Mouse (Mus musculus) megakaryocyte, embryonic 14.5 days (primary cell): ENCODE measurements around the gene Il17f.

Experiments used
- FLI1 ChIP-seq: IDR thresholded peaks from 2 replicates; pipeline ENCODE4 v1.6.1; 2012; ENCODE audit warnings: low read length, inconsistent platforms, mixed read lengths
- GATA1 ChIP-seq: IDR thresholded peaks from 3 replicates; pipeline ENCODE4 v1.6.1; 2012; ENCODE audit warnings: mixed read lengths, low read length, inconsistent platforms, borderline replicate concordance

DNA sequence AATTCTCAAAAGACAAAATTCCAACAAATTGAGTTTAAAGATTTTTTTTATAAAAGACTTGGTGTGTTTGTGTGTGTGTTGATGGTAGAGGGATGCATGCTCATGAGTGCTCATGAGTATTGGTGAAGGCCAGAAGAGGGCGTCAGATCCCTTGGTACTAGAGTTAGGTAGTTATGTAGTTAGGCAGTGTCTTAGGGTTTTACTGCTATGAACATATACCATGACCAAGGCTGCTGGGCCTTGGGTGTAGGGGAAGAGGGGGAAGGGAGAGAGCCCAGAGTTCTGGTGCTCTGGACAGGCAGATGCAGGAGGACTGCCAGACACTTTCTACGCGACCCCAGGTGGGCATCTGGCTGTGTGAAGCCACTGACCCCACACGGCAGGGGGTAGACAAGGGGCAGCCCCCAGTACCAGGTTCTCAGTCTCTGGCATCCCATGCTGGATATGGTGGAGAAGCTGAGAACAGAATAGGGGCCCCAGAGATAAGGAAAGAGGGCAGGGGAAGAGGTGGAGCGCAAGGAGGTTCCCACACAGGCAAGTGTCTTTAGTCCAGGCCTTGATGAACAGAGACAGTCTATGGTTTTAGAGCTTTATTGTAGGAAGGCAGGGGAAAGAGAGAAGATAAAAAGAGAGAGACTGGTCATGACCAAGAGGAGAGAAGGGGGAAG lies 42.2 kb upstream of the Il17f start:
- TF ChIP-seq GATA1 (no peak), FLI1 (no peak)
